Mouse (Mus musculus): ENCODE measurements around the gene Ccna2.
"Not testable (repeated sequence)": the region's sequence is repeated elsewhere in the genome, so short reads cannot be mapped to it uniquely, and the experiment has no call there.

Gene Ccna2

GRCm38 (mm10) chr3:36571827-36572378 lies at the start of gene Ccna2:
Gene Ccna2 (minus strand): TSS chr3:36572150.
- DNase-seq = peak; percentile 97

GRCm38 (mm10) chr3:36618181-36618580 lies 46.2 kb upstream of the Ccna2 start:
- no peak for DNase-seq

GRCm38 (mm10) chr3:36613908-36614255 lies 41.9 kb upstream of the Ccna2 start:
- DNase-seq = peak; percentile 24

DNA sequence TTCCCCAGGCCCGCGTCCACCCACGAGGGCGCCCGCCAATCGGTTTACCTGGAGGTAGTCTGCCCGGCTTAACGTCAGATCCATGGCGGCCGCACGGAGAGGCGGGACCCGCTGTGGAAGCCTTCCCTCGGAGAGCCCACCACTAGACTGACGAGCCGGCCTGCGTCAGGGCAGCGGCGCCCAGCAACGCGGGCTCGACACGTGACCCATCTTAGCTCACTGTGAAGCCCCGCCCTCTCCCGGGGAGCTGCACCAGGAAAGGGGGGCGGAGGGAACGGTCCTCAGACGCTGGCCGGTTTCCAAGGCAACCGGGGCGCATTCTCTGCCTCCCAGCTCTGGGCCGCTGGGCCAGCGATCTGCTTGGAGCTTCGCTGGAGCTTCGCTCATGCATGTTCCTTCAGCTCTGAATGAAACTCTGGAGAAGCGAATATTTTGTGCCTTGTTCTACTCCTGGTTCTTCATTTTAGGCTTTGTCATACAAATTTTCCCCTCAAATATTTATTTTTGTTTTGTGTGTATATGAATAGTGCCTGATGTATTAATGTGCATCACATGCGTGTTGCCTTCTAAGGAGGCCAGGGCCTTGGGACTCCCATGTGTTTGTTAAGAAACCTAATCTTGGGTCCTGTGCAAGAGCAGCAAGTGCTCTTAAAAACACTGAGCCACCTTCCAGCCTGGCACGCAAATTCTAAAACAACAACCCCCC lies 41.4 kb upstream of the Ccna2 start, which contains the start of gene Bbs7:
Gene Bbs7 (minus strand): TSS at position 276 of the 706 bp plus-strand sequence.
- peak; percentile 90 for DNase-seq

DNA sequence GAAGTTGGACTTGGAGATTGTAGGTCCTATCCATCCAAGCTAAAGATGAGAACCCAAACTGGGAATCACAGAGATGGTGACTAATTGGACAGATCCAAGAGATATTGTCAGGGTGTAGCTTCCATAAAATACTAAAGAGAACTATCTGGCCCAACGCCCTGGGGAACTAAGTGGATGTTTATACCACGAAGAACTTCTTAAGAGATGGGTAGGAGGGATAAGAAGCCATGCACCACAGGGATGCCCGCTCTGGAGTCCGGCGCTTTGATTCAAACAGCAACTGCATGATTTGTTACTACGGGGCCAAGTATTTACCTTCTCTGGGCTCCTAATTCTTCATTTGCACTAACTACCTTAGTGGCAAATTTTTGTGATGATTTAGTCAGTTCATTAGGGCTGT lies 40.7 kb upstream of the Ccna2 start:
- no peak for DNase-seq

DNA sequence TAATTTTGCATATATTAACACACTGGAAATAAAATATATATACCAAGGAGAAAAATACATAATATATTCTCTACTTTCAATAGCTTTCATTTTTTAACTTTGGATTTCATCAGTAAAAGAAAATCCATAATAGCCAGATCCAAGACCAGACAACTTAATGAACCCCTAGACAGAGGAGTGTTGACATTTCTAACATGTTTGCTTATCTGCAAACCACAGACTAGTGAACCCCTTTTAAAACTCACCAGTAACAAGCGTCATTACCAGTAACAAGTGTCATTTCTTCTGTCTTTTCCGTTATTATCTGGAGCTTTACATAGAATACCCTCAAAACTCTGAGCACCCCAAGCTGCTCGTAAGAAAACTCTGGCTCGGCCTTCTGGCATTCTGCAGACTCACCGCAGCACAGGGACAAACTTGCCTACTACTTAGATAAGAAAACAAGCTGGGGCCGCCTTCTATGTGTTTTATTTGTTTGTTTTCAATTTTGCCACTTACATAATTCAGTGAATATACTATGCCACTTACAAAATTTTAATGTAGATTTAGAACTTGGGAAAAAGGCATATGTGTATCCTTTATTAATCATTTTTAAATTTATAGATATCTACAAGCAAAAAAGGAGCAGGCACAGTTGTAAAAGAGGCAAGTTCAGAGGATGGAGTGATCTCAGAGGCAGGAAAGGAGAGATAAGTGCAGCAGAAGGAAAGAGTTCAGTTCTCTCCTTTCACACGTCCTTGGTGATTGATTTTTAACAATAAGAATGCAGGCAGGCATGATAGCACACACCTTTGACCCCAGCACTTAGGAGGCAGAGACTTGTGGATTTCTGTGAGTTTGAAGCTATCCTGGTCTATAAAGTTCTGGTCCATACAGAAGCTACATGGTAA lies 34.2 kb upstream of the Ccna2 start:
- DNase-seq = no peak

DNA sequence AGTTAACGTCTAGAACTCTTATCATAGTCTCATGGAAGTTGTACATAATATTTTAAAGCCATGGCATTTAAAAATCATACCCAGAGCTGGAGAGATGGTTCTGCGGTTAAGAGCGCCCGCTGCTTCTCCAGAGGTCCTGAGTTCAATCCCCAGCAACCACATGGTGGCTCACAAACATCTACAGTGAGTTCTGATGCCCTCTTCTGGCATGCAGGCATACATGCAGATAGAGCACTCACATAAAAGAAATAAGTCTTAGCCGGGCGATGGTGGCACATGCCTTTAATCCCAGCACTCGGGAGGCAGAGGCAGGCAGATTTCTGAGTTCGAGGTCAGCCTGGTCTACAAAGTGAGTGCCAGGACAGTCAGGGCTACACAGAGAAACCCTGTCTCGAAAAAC lies 27.8 kb upstream of the Ccna2 start:
- DNase-seq = not testable (repeated sequence)

DNA sequence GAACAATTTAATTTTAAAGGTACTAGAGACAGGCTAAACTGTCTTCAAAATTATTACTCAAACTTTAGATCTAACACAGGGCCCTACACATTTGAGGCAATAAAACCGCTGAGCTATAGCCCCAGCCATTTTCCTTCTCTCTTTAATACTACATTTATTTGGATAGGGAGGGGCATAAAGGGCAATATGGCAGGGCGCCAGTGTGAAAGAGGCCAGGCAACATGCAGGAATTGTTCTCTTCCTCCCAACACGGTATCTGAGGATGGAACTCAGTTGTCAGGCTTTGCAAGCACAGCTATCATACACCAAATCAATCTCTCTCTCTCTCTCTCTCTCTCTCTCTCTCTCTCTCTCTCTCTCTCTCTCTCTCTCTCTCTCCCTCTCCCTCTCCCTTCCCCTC lies 26.9 kb upstream of the Ccna2 start:
- DNase-seq = no peak

GRCm38 (mm10) chr3:36571361-36571826 lies 556 bp downstream of the Ccna2 start:
- DNase-seq = no peak

DNA sequence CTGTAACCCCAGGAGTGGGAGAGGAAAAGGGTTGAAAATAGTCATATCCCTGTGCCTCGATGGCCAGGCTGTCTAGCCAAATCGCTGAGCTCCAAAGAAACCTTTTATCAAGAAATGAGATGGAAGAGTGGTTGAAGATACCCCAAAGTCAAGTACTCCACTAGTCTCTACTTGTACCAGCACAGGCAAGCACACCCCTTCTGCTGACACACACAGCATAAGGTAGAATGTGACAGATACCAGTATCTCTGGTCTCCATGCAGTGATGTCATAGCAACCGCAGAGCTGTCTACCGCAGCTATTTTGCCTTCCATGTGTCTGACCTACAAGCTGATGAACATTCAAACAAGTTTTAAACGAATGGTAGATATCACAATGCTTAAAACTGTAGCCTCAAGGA lies 2.1 kb downstream of the Ccna2 start:
- no peak for DNase-seq

GRCm38 (mm10) chr3:36563666-36564065 lies 8.3 kb downstream of the Ccna2 start:
- DNase-seq = no peak

DNA sequence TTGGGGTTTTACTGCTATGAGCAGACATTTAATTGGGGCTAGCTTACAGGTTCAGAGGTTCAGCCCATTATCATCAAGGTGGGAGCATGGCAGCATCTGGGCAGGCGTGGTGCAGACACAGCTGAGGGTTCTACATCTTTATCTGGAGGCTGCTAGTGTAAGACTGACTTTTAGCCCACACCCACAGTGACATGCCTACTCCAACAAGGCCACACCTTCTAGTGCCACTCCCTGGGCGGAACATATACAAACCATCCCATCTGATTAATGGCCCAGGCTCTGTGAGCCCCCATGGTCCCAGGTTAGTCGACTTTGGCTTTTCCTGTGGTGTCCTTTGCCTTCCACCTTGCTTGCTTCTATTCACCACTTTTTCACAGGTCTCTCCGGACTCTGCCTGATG lies 12.3 kb downstream of the Ccna2 start:
- DNase-seq = no peak

- DNase-seq = no peak
Observed at GRCm38 (mm10) chr3:36557601-36558000, 14.3 kb downstream of the Ccna2 start.

DNA sequence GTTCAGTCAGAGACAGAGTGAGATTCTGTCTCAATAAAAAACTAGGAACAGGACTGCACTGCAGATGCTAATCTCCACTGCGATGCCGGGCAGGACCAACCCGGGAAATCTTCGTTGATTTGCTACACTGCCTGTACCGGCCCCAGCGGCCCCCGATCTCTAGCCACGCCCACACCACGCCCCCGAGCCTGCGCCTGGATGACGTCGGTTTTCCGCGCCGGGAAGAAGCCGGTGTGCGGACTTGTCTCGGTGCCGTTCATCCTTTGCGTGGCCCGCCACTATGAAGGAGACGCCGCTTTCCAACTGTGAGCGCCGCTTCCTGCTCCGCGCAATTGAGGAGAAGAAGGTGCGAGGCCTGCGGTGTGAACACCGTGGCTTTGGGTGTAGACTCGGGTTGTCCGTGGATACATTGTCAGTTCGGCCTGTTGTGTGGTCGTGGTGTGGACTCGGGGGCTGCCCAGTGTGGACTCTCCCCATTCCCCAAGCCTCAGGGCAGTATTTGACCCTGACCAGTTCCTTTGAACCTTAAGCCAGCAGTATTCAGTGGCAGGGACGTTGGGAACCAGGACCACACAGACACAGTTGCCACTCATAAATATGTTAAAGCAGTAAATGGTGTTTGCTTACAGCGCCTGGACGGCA lies 19.4 kb downstream of the Ccna2 start, which contains the start of gene Exosc9:
Gene Exosc9 (plus strand): TSS at position 201 of the 642 bp plus-strand sequence.
- DNase-seq = peak; percentile 95

GRCm38 (mm10) chr3:36551851-36552384 lies 20.0 kb downstream of the Ccna2 start:
- no peak for DNase-seq

DNA sequence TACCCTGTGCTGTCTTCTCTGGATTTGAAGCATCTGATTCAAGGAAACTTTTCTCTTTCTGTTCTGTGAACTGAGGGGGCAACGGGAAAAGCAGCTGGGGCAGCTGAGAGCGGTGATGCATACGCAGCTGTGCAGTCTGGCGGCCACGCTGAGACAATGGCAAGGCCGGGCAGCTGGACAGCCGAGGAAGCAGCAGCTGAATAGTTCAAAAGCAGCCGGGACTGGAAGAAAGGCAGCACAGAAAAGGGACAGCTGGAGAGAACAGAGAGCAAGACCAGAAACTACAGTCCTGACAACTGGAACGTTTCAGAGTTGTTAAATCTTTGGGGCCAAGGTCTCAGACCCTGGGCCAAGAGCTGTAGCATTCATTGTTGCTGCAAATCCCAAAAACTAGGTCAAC lies 20.6 kb downstream of the Ccna2 start:
- peak; percentile 25 for DNase-seq

DNA sequence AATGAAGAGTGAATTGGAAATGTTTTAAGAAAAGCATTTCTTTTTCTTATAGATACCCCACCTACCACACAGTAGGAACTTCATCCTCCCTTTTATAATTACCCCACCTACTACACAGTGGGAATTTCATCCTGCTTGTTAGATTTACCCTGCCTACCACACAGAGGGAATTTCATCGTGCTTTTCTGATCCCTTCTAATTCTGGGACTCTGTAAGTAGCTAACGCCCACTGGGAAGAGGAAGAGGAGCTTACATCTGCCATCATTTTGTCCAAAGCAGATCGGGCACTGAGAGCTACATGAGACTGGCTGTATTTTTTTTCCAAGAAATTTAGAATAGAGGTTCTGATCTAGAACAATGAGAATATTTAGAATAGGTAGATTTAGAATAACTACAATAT lies 27.0 kb downstream of the Ccna2 start:
- DNase-seq = no peak

- no peak for DNase-seq
Observed at GRCm38 (mm10) chr3:36541399-36541798, 30.6 kb downstream of the Ccna2 start.

GRCm38 (mm10) chr3:36540756-36541155 lies 31.2 kb downstream of the Ccna2 start:
- DNase-seq = no peak

- no peak for DNase-seq
Observed at GRCm38 (mm10) chr3:36537701-36538470, 34.1 kb downstream of the Ccna2 start.

- DNase-seq = no peak
Observed at GRCm38 (mm10) chr3:36536041-36536440, 35.9 kb downstream of the Ccna2 start.

GRCm38 (mm10) chr3:36533201-36533672 lies 38.7 kb downstream of the Ccna2 start:
- no peak for DNase-seq

Measured in cerebellum, adult 8-10 months (tissue).